Mouse (Mus musculus) limb, embryonic 14.5 days (tissue): ENCODE data around the gene Rps21. TPM values are rescaled to one million over a fixed set of nuclear protein-coding genes. Genes with fewer than 3 reads are reported as not detected.

Experiments used
- ATAC-seq: fragments of 200-750 bp; cut with Nextera tagmentation; 2 replicates; pipeline ENCODE4 v1.8.0; 2017; ENCODE audit warnings: low read depth, moderate number of reproducible peaks, moderate TSS enrichment; ENCODE audit not compliant: low FRiP score
- DNase-seq: peaks from one replicate; pipeline ENCODE4 v3.0.0-alpha.2; 2015; ENCODE audit warnings: low spot score
- H3K27ac ChIP-seq: fragments of 300-500 bp; sonication (generic); replicated peaks from 2 replicates; pipeline ENCODE4 v1.5.1; 2014; ENCODE audit warnings: low read depth, mild to moderate bottlenecking, low read length, moderate library complexity, mixed read lengths
- H3K27me3 ChIP-seq: fragments of 300-500 bp; sonication (generic); 2 replicates; pipeline ENCODE4 v1.6.1; 2014; ENCODE audit warnings: low read length, mixed read lengths; ENCODE audit not compliant: control insufficient read depth, insufficient read depth
- H3K36me3 ChIP-seq: fragments of 300-500 bp; sonication (generic); 2 replicates; pipeline ENCODE4 v1.6.1; 2014; ENCODE audit warnings: mild to moderate bottlenecking, low read length, moderate library complexity, mixed read lengths; ENCODE audit not compliant: control insufficient read depth, insufficient read depth
- H3K4me1 ChIP-seq: fragments of 300-500 bp; sonication (generic); 2 replicates; pipeline ENCODE4 v1.6.1; 2014; ENCODE audit warnings: antibody characterized with exemption, low read length, mixed read lengths; ENCODE audit not compliant: control insufficient read depth, insufficient read depth
- H3K4me2 ChIP-seq: fragments of 300-500 bp; sonication (generic); replicated peaks from 2 replicates; pipeline ENCODE4 v1.6.1; 2014; ENCODE audit warnings: low read depth, mild to moderate bottlenecking, low read length, moderate library complexity; ENCODE audit not compliant: severe bottlenecking
- H3K4me3 ChIP-seq: fragments of 300-500 bp; sonication (generic); replicated peaks from 2 replicates; pipeline ENCODE4 v1.5.1; 2014; ENCODE audit warnings: low read length
- H3K9ac ChIP-seq: fragments of 300-500 bp; sonication (generic); 2 replicates; pipeline ENCODE4 v1.6.1; 2014; ENCODE audit warnings: mild to moderate bottlenecking, low read depth, low read length, moderate library complexity; ENCODE audit not compliant: severe bottlenecking
- H3K9me3 ChIP-seq: fragments of 300-500 bp; sonication (generic); 2 replicates; pipeline ENCODE4 v1.6.1; 2016; ENCODE audit warnings: low read length; ENCODE audit not compliant: control insufficient read depth
- POLR2A ChIP-seq: fragments of 200-500 bp; IDR thresholded peaks from 2 replicates; pipeline ENCODE4 v1.8.0; 2012; ENCODE audit warnings: inconsistent platforms, mild to moderate bottlenecking, moderate library complexity, borderline replicate concordance; ENCODE audit not compliant: insufficient read depth, insufficient read length; ENCODE audit errors: extremely low read depth
- WGBS: fragments of 180-500 bp; shearing (Covaris S2); extraction: QIAGEN DNeasy Blood & Tissue Kit; methylation state at CpG from one replicate; pipeline ENCODE4 v1.1.7; 2014; 5-methylcytosine and 5-hydroxymethylcytosine counted together
- polyA plus RNA-seq, 2 experiments: library from polyadenylated mRNA; depleted of rRNA in 1 of 2; stranded (reverse) in 1 of 2; unstranded in 1 of 2; fragments of >200 nt; fragmentation: Nextera tagmentation in 1 of 2; extraction: Ambion mirVana in 1 of 2; gene quantifications; 2 replicates each; pipeline versions ENCODE4 v1.2.1 to v1.2.3; 2012 to 2014

Gene Rps21
- polyA plus RNA-seq, 2 experiments = 729 to 4,219 TPM

DNA sequence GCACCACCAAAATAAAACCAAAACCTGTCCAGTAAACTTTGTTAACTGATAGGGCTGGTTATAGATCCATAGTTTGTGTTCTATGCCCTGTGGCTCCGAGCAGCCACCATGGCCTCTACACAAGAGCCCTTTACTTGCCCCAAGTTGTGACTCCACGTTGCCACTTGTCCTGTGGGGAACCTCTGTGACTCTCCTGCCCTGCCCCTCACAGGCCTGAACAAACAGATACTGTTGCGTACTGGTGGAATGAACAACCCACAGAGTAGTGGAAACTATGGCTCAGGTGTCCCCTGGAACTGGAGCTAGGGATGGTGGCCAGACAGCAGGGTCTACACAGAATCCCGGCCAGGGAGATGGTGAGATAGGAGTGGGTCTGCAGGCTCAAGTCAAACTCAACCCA is 21.4 kb upstream of the Rps21 start:
- Histone ChIP-seq H3K9ac (no peak overlapping the region), H3K27me3 (no peaks in the 10 kb centered on the region), H3K27ac (0 out of 2 replicates have a peak overlapping the region, but pooled peaks have one; percentile 27), H3K4me3 (no peak overlapping the region), H3K4me2 (no peak overlapping the region), H3K4me1 (peaks cover 9% of the 10 kb centered on the region), H3K9me3 (no peaks in the 10 kb centered on the region), H3K36me3 (no peaks in the 10 kb centered on the region)
- no peak for TF ChIP-seq POLR2A
- WGBS = 76% methylated on average over 4 of the region's 4 CpGs
- DNase-seq (no peak), ATAC-seq (no peak)

DNA sequence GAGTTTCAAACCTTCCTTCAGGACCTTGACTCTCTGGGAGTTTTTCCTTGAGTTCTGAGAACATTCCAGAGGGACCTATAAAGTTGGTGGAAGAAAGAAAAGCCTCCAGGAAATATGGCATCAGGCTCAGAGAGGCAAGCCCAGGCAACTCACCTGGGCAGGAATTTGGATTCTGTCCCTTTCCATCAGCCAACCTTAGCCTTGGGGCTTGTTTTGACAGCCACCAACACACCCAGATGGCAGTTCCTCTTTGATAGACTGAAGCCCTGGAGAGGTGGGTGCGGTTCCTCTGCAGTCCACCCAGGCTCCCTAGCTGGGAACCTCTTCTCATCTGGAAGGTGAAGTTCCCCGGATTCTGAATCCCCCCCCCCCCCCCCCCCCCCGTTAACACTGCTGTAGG is 20.7 kb upstream of the Rps21 start:
- Histone ChIP-seq H3K27me3 (no peaks in the 10 kb centered on the region), H3K36me3 (no peaks in the 10 kb centered on the region), H3K9ac (no peak overlapping the region), H3K27ac (no peak overlapping the region), H3K4me2 (no peak overlapping the region), H3K4me1 (peaks cover 9% of the 10 kb centered on the region), H3K4me3 (no peak overlapping the region), H3K9me3 (no peaks in the 10 kb centered on the region)
- no peak for ATAC-seq
- peak; percentile 64 for DNase-seq
- WGBS = 48% methylated on average over 3 of the region's 3 CpGs
- TF ChIP-seq POLR2A = no peak

GRCm38 (mm10) chr2:180236930-180237329 is 20.2 kb upstream of the Rps21 start:
- DNase-seq (no peak), ATAC-seq (no peak)
- Histone ChIP-seq H3K9ac (no peak overlapping the region), H3K4me3 (no peak overlapping the region), H3K4me1 (peaks cover 9% of the 10 kb centered on the region), H3K4me2 (no peak overlapping the region), H3K9me3 (no peaks in the 10 kb centered on the region), H3K36me3 (no peaks in the 10 kb centered on the region), H3K27me3 (no peaks in the 10 kb centered on the region), H3K27ac (no peak overlapping the region)
- 72% methylated on average over 3 of the region's 3 CpGs for WGBS
- no peak for TF ChIP-seq POLR2A

- ATAC-seq (no peak), DNase-seq (no peak)
- TF ChIP-seq POLR2A = no peak
- no peak overlapping the region for H3K4me2 ChIP-seq
- no peaks in the 10 kb centered on the region for H3K36me3 ChIP-seq
- H3K9ac ChIP-seq = no peak overlapping the region
- no peaks in the 10 kb centered on the region for H3K9me3 ChIP-seq
- H3K4me1 ChIP-seq = peaks cover 9% of the 10 kb centered on the region
- H3K27me3 ChIP-seq = no peaks in the 10 kb centered on the region
- H3K27ac ChIP-seq = no peak overlapping the region
- H3K4me3 ChIP-seq = no peak overlapping the region
- WGBS = 92% methylated on average over 7 of the region's 7 CpGs
Observed at GRCm38 (mm10) chr2:180237601-180238345, 19.4 kb upstream of the Rps21 start.

- H3K36me3 ChIP-seq = no peaks in the 10 kb centered on the region
- WGBS = 72% methylated on average over 5 of the region's 5 CpGs
- peaks cover 9% of the 10 kb centered on the region for H3K4me1 ChIP-seq
- H3K27ac ChIP-seq = no peak overlapping the region
- no peaks in the 10 kb centered on the region for H3K9me3 ChIP-seq
- no peak for ATAC-seq
- TF ChIP-seq POLR2A = no peak
- H3K27me3 ChIP-seq = no peaks in the 10 kb centered on the region
- no peak overlapping the region for H3K4me3 ChIP-seq
- H3K4me2 ChIP-seq = no peak overlapping the region
- no peak overlapping the region for H3K9ac ChIP-seq
- no peak for DNase-seq
Observed at GRCm38 (mm10) chr2:180238591-180238990, 18.6 kb upstream of the Rps21 start.

GRCm38 (mm10) chr2:180243108-180243507 is 14.1 kb upstream of the Rps21 start:
- no peaks in the 10 kb centered on the region for H3K9me3 ChIP-seq
- H3K27ac ChIP-seq = no peak overlapping the region
- H3K36me3 ChIP-seq = no peaks in the 10 kb centered on the region
- H3K4me1 ChIP-seq = no peaks in the 10 kb centered on the region
- 83% methylated on average over 4 of the region's 4 CpGs for WGBS
- DNase-seq = no peak
- ATAC-seq = no peak
- no peak overlapping the region for H3K4me3 ChIP-seq
- H3K9ac ChIP-seq = no peak overlapping the region
- no peak overlapping the region for H3K4me2 ChIP-seq
- no peaks in the 10 kb centered on the region for H3K27me3 ChIP-seq
- TF ChIP-seq POLR2A = no peak
